Mouse (Mus musculus) spleen, embryonic (tissue): Measurements from ENCODE around the gene Wnt2b.

Experiments
- CTCF ChIA-PET: fragments of 350-600 bp; sonication (Branson Sonifier 250); formaldehyde crosslinking; loops from one replicate; lab custom pipeline; 2022; lab: Charles Lee

Wnt2b gene

DNA sequence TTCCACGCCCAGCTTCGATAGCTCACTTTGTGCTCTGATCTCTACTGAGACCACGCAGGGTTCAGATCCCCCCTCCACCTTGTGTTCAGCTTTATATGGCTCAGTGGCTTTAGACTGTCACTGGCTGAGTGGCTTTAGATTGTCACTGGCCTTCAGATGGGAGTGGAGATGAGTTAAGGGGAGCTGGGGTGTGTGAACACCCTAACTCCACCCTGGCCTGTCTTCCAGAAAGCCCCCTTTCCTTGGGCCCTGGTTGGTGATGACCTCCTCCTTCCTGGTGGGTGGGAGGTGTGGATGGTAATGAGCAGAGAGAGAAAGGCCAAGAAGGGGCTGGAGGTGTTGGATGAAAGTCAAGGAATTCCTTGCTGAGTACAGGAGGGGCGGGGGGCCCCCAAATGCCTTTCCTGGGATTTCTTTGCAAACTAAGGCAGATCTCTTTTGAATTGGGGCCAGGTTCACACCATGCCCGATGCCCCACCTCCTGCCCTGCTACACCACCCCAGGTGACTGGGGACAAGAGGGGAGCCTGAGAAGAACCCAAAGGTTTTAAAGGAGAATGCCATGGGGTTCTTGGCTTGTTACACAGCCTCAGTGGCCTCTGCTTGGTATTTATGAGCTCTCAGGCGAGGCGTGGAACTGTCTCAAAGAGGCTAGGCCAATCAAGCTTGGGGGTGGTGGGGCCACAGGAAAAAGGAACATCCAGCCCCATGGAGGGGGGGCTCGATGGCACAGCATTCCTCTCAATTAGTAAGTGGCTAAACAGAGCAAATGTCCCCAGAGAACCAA, 3.5 kb upstream of the Wnt2b start:
- CTCF ChIA-PET, result interaction anchor here (0.7 kb wide), 1 partner anchor 492 kb away, joined by 4 read pairs; no protein-coding TSS in a partner anchor

- CTCF ChIA-PET, result interaction anchor here (0.6 kb wide), 1 partner anchor 1939 kb away, joined by 3 read pairs; no protein-coding TSS in a partner anchor
Observed at GRCm38 (mm10) chr3:104963331-104964276, 1.9 kb upstream of the Wnt2b start.

DNA sequence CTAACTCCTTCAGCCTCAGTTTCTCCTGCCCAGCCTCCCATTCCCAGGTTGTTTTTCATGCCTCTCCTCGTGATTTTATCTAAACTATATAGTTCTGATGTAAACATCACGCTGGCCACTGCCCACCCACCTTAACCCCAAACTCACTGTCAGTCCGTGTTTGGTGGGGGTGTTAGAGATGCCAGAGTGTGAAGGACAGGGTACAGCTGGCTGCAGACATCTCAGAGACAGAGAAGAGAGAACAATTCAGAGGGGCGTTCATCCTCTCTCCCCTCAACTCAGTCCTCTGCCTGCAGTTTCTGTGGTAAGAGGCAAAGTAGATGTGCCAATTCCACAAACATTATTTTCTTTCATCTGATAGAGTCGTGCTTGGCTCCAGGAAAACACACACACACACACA, 1.1 kb upstream of the Wnt2b start:
- CTCF ChIA-PET, result interaction anchor here (0.6 kb wide), 1 partner anchor 1938 kb away, joined by 3 read pairs; no protein-coding TSS in a partner anchor

- CTCF ChIA-PET, result no interaction called here
Observed at GRCm38 (mm10) chr3:104962141-104962611, 455 bp upstream of the Wnt2b start.

DNA sequence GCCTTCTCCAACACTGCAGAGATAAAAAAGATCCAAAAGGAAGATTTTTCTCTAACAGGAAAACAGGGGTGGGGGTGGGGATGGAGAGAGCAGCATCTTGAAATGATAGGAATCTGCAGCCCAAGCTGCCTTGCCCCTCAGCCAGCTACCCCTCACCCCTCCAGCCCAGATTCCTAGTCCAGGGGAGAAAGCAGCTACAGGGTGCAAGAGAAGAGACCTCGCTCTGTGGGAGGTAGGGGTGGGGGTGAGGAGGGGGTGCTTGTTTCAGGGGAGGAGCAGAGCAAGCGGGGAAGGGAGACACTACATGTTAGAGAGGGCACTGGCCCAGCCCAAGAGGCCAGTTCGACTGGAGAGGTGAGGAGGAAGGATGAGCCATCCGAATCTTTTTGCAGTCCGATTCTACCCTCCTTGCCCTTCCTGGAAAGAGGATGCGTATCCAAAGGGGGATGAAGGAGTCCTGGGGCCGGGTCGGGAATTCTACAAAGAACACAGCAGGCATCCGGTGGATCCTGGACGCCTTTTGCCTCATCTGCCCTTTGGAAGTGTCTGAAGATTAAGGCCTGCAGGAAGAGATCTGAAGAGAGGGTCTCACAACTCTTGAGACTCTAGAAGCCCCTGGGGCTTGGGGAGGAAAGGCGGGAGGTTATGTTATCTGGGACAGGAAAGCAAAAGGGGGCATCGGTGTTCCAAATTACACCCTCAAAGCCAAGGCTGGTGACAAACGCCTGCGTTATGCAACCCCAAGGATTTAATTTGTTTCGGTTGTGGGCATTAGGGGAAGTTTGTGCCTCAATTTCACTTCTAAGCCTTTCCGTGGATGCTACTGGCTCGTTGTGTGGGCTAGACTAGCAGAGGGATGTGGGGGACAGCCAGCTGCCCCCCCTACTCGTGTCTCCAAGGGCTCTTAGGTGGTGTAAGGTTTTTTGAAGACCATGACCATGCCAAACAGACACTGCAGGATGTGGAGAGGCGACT, 1.4 kb downstream of the Wnt2b start:
- CTCF ChIA-PET, result interaction anchor here (0.5 kb wide), 1 partner anchor 195 kb away, joined by 3 read pairs; no protein-coding TSS in a partner anchor

DNA sequence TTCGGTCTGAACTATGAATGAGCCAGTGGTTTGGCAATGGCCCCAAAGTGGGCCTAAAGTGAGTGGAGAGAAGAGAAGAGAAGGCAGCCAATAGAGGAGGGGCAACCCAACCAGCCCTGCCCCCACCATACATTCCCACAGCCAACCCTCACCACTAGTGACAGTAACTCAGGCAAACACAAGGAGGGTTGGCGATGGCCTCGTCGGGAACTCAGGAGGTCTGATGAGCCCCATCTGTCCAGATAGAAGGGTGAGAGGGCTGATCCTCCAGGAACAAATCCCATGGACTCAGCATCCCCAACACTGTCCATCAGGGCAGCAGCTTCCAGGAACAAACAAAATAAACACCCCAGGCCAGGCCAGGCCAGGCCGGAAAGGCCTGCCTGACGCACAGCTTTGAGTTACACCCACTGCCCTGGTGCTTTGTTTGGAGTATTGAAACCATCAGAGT, 5.6 kb downstream of the Wnt2b start:
- CTCF ChIA-PET, result no interaction called here

DNA sequence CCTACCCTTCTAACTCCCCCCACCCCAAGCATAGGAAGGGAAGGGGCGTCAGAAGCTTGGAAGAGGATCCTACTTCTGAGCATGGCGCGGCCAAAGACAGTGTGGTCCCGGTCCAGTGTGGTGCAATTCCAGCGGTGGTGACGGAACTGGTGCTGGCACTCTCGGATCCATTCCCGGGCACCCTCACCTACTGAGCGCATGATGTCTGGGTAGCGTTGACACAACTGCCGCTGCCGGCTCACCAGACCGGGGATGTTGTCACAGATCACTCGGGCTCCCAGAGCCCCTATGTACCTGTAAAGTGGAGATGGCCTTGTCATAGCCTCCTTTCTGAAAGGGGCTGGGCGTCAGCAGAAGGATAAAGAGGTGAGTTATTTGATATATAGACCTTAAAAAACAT, 7.2 kb downstream of the Wnt2b start:
- CTCF ChIA-PET, result no interaction called here

DNA sequence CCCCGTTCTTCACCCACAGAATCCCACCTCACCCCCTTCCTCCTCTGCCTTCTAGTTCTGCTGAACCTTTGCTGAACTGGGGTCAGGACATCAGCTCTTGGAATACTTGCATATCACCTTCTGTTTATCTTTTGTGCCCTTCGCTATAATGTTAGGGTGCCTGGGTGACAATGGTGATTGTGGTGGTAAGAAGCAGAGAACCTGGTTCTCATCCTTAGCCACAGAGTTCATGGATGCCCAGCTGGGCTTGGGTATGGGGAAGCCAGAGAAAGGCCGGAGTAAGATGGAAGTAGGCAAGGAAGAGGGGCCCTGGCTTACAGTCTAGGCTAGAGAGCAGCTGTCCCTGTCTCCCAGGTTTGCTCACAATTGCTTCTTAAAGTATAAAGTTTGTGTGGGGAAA, 7.6 kb downstream of the Wnt2b start:
- CTCF ChIA-PET, result no interaction called here

DNA sequence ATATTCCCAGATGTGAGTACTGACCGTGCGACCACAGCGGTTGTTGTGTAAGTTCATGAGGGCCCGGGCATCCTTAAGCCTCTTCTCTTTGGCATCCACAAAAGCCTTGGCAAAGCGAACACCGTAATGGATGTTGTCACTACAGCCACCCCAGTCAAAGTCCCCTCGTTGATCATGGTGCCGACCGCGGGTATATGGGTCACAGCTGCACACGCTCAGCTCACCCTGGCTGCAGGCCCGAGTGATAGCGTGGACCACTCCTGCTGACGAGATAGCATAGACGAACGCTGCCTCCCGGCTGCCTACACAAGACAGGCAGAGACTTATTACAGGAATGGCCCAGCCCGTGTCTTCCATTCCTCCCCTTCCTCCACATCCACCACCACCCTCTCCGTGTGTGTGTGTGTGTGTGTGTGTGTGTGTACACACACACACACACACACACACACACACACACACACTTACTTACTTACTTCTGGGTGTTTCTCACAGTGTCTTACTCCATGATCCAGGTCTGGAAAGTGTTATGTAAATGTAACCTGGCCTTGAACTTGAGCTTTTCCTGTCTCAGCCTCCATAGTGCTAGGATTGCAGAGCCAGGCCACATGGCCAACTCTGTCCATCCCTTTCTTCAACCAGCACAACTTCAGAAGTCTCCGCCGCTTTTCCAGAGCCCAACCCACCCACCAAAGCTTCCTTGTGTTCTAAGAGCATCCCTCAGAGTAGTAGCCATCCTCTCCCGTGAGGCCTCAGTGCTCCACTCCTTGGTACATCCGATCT, 8.6 kb downstream of the Wnt2b start:
- CTCF ChIA-PET, result no interaction called here

GRCm38 (mm10) chr3:104950926-104951325, 10.8 kb downstream of the Wnt2b start:
- CTCF ChIA-PET, result interaction anchor here (0.6 kb wide), 1 partner anchor 88 kb away, joined by 3 read pairs; no protein-coding TSS in a partner anchor

DNA sequence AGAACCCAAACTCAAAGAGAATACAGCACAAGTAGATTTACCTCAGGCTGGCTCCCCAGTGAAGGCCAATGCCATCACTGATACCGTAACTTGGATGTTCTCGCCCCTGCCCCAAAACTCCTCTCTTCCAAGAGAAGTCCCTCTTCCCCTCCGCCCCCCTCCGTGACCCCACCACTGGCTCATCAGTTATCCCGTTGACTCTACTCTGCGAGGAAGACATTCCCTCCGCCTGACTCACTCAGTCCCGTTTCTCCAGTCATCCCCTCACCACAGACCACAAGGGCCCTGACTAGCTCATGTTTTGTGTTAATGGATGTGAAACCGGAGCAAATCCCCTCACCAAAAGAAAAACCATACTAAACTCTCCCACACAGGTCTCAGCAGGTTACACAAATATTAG, 16.8 kb downstream of the Wnt2b start:
- CTCF ChIA-PET, result interaction anchor here (0.6 kb wide), 1 partner anchor 16 kb away, joined by 3 read pairs; no protein-coding TSS in a partner anchor

DNA sequence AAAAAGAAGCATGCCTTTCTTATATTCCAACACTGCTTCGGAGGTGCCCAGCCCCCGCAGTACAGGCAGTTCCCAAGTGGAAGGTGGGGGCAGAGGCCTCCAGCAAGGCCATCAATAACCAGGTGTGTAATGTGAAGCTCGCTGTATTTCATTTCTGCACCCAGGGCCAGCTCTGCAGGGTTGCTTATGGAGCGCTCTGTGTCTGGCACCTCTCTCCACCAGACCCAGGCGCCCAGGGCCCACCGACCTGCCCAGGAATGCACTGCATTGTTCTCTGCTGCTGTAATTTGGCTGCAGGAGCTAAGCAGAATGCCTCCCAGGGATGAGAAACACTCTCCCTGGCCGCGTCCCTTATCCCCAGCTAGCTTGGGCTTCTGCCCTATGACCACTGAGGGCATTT, 18.4 kb downstream of the Wnt2b start:
- CTCF ChIA-PET, result interaction anchor here (0.5 kb wide), 1 partner anchor 12 kb away, joined by 4 read pairs; no protein-coding TSS in a partner anchor

DNA sequence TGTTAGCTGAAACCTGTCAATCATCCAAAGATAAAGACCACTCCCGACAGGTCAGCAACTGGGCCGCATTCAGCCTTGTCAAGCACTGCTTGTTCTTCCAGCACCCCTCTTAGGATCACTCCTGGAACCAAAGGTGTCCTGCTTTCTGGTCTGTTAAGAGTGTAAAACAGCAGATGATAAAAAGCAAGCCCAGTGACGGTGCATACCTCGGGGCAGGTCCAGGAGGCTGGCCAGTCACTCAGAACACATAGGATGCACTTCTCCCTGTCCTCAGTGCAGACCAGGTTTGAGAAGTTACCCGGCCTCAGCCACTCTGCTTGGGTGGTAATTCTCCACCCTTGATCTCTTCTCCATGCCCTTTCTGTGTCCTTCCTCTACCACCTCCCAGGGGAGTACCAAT, 19.0 kb downstream of the Wnt2b start:
- CTCF ChIA-PET, result no interaction called here

GRCm38 (mm10) chr3:104940691-104941090, 21.0 kb downstream of the Wnt2b start:
- CTCF ChIA-PET, result no interaction called here

GRCm38 (mm10) chr3:104938327-104938726, 23.4 kb downstream of the Wnt2b start:
- CTCF ChIA-PET, result no interaction called here

- CTCF ChIA-PET, result interaction anchor here (0.6 kb wide), 1 partner anchor 17 kb away, joined by 4 read pairs; no protein-coding TSS in a partner anchor
Observed at GRCm38 (mm10) chr3:104937728-104938305, 23.9 kb downstream of the Wnt2b start.

GRCm38 (mm10) chr3:104929385-104929784, 32.3 kb downstream of the Wnt2b start:
- CTCF ChIA-PET, result no interaction called here

GRCm38 (mm10) chr3:104914986-104915385, 46.7 kb downstream of the Wnt2b start:
- CTCF ChIA-PET, result no interaction called here

DNA sequence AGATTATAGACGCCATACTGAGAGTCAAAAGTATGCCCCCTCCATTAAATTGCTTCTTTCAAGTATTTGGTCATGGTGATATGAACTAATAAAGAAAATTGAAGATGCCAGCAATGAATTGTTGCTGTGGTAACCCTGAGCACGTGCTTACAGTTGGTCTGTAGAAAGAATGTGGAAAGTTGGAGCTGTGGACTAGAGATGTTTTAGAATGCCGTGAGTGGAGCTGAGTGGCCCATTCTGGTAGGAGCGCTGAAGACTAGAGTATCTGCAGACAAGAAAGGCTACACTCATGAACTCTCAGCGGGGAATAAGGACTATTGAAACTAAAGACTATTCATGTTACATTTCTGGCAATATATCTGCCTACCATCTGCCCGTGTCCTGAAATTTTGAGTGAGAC, 52.5 kb downstream of the Wnt2b start:
- CTCF ChIA-PET, result interaction anchor here (0.6 kb wide), 1 partner anchor 21 kb away, joined by 3 read pairs; no protein-coding TSS in a partner anchor
